Mouse (Mus musculus): ENCODE measurements around the gene Nuak2. TPM values are rescaled to one million over a fixed set of nuclear protein-coding genes. Genes with fewer than 3 reads are reported as not detected.
A peak's percentile ranks its signal among the peaks of the same experiment; 100 is the strongest.
"Not testable (repeated sequence)": the region's sequence is repeated elsewhere in the genome, so short reads cannot be mapped to it uniquely, and the experiment has no call there.

Nuak2 gene
- polyA plus RNA-seq, 1 experiment from 2014 or later: 2.2 TPM

DNA sequence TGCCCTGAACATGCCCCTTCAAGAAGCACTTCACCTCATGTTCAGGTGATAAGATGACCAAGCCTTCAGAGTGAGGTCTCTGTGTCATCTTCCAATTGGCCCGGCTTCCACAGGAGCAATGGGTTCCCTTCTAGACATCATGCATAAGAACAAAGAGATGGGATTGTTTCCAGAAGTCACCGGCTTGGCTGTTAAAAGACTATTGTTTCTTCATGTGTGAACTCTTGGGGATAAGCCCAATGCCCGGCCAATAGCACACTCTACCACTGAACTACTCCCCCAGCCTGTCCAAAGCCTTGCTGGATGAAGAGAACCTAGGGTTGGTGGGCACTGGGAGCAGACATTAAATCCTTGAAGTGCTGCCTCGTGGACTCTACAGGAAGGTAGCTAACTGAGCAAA lies 29.6 kb downstream of the Nuak2 start:
- Histone ChIP-seq H3K27me3 (no peaks in the 10 kb centered on the region), H3K27ac (no peak overlapping the region)

GRCm38 (mm10) chr1:132346134-132346851 lies 30.4 kb downstream of the Nuak2 start:
- no peak overlapping the region for H3K4me3 ChIP-seq
- no peak overlapping the region for H3K9ac ChIP-seq
- no peaks in the 10 kb centered on the region for H3K36me3 ChIP-seq
- H3K9me3 ChIP-seq: peaks cover 5% of the 10 kb centered on the region; the same call in 1 of the 2 replicates
- H3K27ac ChIP-seq: no peak overlapping the region
- H3K4me2 ChIP-seq: no peak overlapping the region
- no peaks in the 10 kb centered on the region for H3K27me3 ChIP-seq
- 89% methylated on average over 12 of the region's 12 CpGs for WGBS
- no peaks in the 10 kb centered on the region for H3K4me1 ChIP-seq
- 0 out of 2 replicates have a peak, but pooled peaks have one; percentile 5 for ATAC-seq (ENCODE audit: insufficient number of reproducible peaks, insufficient read depth, low FRiP score, low TSS enrichment, low read depth)

More for the DNA sequence above, 29.6 kb downstream of the Nuak2 start:
- 82% methylated on average over 4 of the region's 4 CpGs for WGBS
- Histone ChIP-seq H3K9ac (no peak overlapping the region), H3K4me3 (no peak overlapping the region), H3K36me3 (no peaks in the 10 kb centered on the region), H3K9me3 (no peaks in the 10 kb centered on the region), H3K4me1 (no peaks in the 10 kb centered on the region), H3K4me2 (no peak overlapping the region)
- no peak for ATAC-seq (ENCODE audit: insufficient number of reproducible peaks, insufficient read depth, low FRiP score, low TSS enrichment, low read depth)

GRCm38 (mm10) chr1:132346951-132347350 lies 31.0 kb downstream of the Nuak2 start:
- H3K4me3 ChIP-seq: no peak overlapping the region
- no peaks in the 10 kb centered on the region for H3K4me1 ChIP-seq
- no peaks in the 10 kb centered on the region for H3K36me3 ChIP-seq
- H3K27me3 ChIP-seq: no peaks in the 10 kb centered on the region
- H3K9ac ChIP-seq: no peak overlapping the region
- H3K27ac ChIP-seq: no peak overlapping the region
- no peak overlapping the region for H3K4me2 ChIP-seq
- peaks cover 5% of the 10 kb centered on the region; the same call in 1 of the 2 replicates for H3K9me3 ChIP-seq
- no peak for ATAC-seq (ENCODE audit: insufficient number of reproducible peaks, insufficient read depth, low FRiP score, low TSS enrichment, low read depth)

- no peaks in the 10 kb centered on the region for H3K4me1 ChIP-seq
- WGBS: 81% methylated on average over 5 of the region's 5 CpGs
- H3K27ac ChIP-seq: no peak overlapping the region
- H3K9me3 ChIP-seq: peaks cover 5% of the 10 kb centered on the region; the same call in 1 of the 2 replicates
- H3K4me3 ChIP-seq: no peak overlapping the region
- ATAC-seq (ENCODE audit: insufficient number of reproducible peaks, insufficient read depth, low FRiP score, low TSS enrichment, low read depth): no peak
- H3K4me2 ChIP-seq: no peak overlapping the region
- H3K27me3 ChIP-seq: no peaks in the 10 kb centered on the region
- H3K9ac ChIP-seq: no peak overlapping the region
- no peaks in the 10 kb centered on the region for H3K36me3 ChIP-seq
Measured at GRCm38 (mm10) chr1:132348401-132348800, 32.5 kb downstream of the Nuak2 start.

GRCm38 (mm10) chr1:132349049-132349448 lies 33.1 kb downstream of the Nuak2 start:
- not testable (repeated sequence) for ATAC-seq (ENCODE audit: insufficient number of reproducible peaks, insufficient read depth, low FRiP score, low TSS enrichment, low read depth)

DNA sequence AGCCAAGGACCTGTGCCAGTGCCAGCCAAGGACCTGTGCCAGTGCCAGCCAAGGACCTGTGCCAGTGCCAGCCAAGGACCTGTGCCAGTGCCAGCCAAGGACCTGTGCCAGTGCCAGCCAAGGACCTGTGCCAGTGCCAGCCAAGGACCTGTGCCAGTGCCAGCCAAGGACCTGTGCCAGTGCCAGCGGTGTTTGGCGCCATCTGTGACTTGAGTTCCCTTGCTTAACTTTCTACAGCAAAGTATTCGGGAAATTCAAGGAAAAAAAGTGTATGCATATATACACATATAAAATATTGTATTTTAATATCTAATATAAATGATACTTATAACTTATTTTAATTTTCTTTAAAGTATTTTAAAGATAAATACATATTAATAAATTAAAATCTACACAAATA lies 33.7 kb downstream of the Nuak2 start:
- H3K9me3 ChIP-seq, H3K4me3 ChIP-seq: not testable (repeated sequence)
- 100% methylated on average over 3 of the region's 3 CpGs for WGBS

More at GRCm38 (mm10) chr1:132349049-132349448, 33.1 kb downstream of the Nuak2 start:
- H3K27me3 ChIP-seq, H3K4me1 ChIP-seq, H3K36me3 ChIP-seq, H3K27ac ChIP-seq, H3K4me2 ChIP-seq, H3K4me3 ChIP-seq, H3K9me3 ChIP-seq, H3K9ac ChIP-seq: not testable (repeated sequence)

GRCm38 (mm10) chr1:132351058-132351457 lies 35.1 kb downstream of the Nuak2 start:
- H3K4me3 ChIP-seq: no peak overlapping the region
- no peak for ATAC-seq (ENCODE audit: insufficient number of reproducible peaks, insufficient read depth, low FRiP score, low TSS enrichment, low read depth)

More for the DNA sequence above, 33.7 kb downstream of the Nuak2 start:
- H3K9ac ChIP-seq; H3K36me3 ChIP-seq; ATAC-seq (ENCODE audit: insufficient number of reproducible peaks, insufficient read depth, low FRiP score, low TSS enrichment, low read depth); H3K27me3 ChIP-seq; H3K27ac ChIP-seq; H3K4me1 ChIP-seq; H3K4me2 ChIP-seq: not testable (repeated sequence)

GRCm38 (mm10) chr1:132353389-132353788 lies 37.5 kb downstream of the Nuak2 start:
- peaks cover 5% of the 10 kb centered on the region; the same call in 1 of the 2 replicates for H3K9me3 ChIP-seq
- peaks cover 15% of the 10 kb centered on the region for H3K36me3 ChIP-seq
- WGBS: 75% methylated on average over 5 of the region's 5 CpGs
- peaks cover 9% of the 10 kb centered on the region for H3K4me1 ChIP-seq
- H3K4me2 ChIP-seq: no peak overlapping the region
- ATAC-seq (ENCODE audit: insufficient number of reproducible peaks, insufficient read depth, low FRiP score, low TSS enrichment, low read depth): no peak
- H3K27ac ChIP-seq: no peak overlapping the region
- H3K4me3 ChIP-seq: no peak overlapping the region
- H3K9ac ChIP-seq: no peak overlapping the region
- no peaks in the 10 kb centered on the region for H3K27me3 ChIP-seq

More at GRCm38 (mm10) chr1:132351058-132351457, 35.1 kb downstream of the Nuak2 start:
- H3K4me1 ChIP-seq: peaks cover 5% of the 10 kb centered on the region; the same call in 1 of the 2 replicates
- 96% methylated on average over 4 of the region's 4 CpGs for WGBS
- no peak overlapping the region for H3K27ac ChIP-seq
- H3K9ac ChIP-seq: no peak overlapping the region
- no peaks in the 10 kb centered on the region for H3K27me3 ChIP-seq
- peaks cover 5% of the 10 kb centered on the region; the same call in 1 of the 2 replicates for H3K9me3 ChIP-seq
- no peak overlapping the region for H3K4me2 ChIP-seq
- H3K36me3 ChIP-seq: no peaks in the 10 kb centered on the region

DNA sequence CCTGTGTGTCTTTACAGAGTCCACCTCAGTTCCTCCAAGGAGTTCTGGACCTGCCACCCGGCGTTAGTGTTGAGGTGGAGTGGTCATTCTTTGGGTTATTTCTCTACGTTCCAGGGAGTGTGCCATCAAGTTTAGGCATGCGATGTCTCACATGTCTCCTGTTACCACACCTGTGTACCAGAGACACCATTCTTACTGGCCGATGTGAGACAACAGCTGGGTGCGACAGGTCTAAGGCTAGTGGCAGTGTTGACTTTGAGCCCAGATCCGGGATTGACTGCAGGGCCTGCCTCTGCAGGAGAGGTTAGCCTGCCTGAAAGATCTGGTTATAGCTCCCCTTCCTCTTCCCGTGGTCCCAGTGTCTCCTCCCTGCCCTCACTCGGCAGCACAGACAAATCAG lies 38.3 kb downstream of the Nuak2 start:
- ATAC-seq (ENCODE audit: insufficient number of reproducible peaks, insufficient read depth, low FRiP score, low TSS enrichment, low read depth): no peak
- Histone ChIP-seq H3K36me3 (peaks cover 23% of the 10 kb centered on the region), H3K4me3 (no peak overlapping the region), H3K4me2 (no peak overlapping the region), H3K27me3 (no peaks in the 10 kb centered on the region), H3K4me1 (peaks cover 9% of the 10 kb centered on the region), H3K9ac (no peak overlapping the region), H3K9me3 (peaks cover 5% of the 10 kb centered on the region; the same call in 1 of the 2 replicates), H3K27ac (no peak overlapping the region)
- WGBS: 75% methylated on average over 9 of the region's 9 CpGs

DNA sequence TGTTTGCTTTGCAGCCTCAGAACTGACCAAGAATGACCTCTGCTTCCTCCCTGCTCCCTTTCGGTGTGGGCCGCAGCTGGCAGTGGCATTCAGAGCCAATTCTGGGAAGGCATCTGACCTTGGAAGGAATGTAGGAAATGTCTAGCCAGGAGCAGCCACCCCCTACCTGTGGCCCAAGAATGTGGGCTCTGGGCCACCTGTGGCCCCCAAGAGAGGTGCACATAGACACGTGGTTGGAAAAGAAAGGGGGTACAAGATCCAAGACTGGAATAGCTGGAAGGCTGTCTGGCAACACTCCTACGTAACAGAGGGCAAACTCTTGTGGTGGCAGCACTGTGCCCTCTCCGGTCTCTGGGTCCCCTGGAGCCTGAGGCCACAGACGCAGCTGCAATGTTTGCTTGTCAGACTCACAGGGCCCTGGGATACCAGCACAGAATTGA lies 39.3 kb downstream of the Nuak2 start:
- peaks cover 33% of the 10 kb centered on the region for H3K36me3 ChIP-seq
- H3K27ac ChIP-seq: no peak overlapping the region
- no peak overlapping the region for H3K4me2 ChIP-seq
- H3K27me3 ChIP-seq: no peaks in the 10 kb centered on the region
- peaks cover 9% of the 10 kb centered on the region for H3K4me1 ChIP-seq
- 50% methylated on average over 6 of the region's 6 CpGs for WGBS
- no peak overlapping the region for H3K4me3 ChIP-seq
- H3K9ac ChIP-seq: no peak overlapping the region
- ATAC-seq (ENCODE audit: insufficient number of reproducible peaks, insufficient read depth, low FRiP score, low TSS enrichment, low read depth): no peak
- H3K9me3 ChIP-seq: peaks cover 5% of the 10 kb centered on the region; the same call in 1 of the 2 replicates

DNA sequence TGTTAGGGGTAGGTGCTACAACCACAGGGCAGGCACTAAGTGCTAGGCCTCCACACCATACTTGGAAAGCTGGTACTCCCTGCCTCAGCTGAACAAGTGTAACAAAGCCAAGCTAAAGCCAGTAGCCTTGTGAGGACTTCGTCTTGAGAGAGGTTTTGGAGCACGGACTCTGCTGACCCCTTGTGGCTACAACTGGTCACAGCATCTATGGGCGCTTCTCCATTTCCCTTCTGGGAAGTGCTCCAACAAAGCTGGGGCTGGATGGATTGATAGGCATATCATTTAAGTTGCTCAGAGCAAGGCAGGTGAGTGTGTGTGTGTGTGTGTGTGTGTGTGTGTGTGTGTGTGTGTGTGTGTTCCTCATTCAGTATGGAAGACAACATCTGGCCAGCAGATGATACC lies 39.9 kb downstream of the Nuak2 start:
- Histone ChIP-seq H3K9me3 (peaks cover 3% of the 10 kb centered on the region; the same call in 1 of the 2 replicates), H3K4me3 (no peak overlapping the region), H3K9ac (no peak overlapping the region), H3K27me3 (no peaks in the 10 kb centered on the region), H3K27ac (no peak overlapping the region), H3K4me1 (peaks cover 9% of the 10 kb centered on the region), H3K4me2 (no peak overlapping the region), H3K36me3 (peaks cover 39% of the 10 kb centered on the region)
- peak; percentile 29; the same call in 1 of the 2 replicates for ATAC-seq (ENCODE audit: insufficient number of reproducible peaks, insufficient read depth, low FRiP score, low TSS enrichment, low read depth)
- 0% methylated on average over 3 of the region's 3 CpGs for WGBS

- peaks cover 48% of the 10 kb centered on the region for H3K36me3 ChIP-seq
- H3K4me2 ChIP-seq: no peak overlapping the region
- H3K9ac ChIP-seq: 0 out of 2 replicates have a peak overlapping the region, but pooled peaks have one; percentile 6
- WGBS: 68% methylated on average over 1 of the region's 1 CpGs
- H3K27ac ChIP-seq: peak overlapping the region; percentile 39; the same call in 1 of the 2 replicates
- H3K4me3 ChIP-seq: no peak overlapping the region
- H3K27me3 ChIP-seq: no peaks in the 10 kb centered on the region
- no peaks in the 10 kb centered on the region for H3K9me3 ChIP-seq
- H3K4me1 ChIP-seq: peaks cover 9% of the 10 kb centered on the region
- ATAC-seq (ENCODE audit: insufficient number of reproducible peaks, insufficient read depth, low FRiP score, low TSS enrichment, low read depth): no peak
Measured at GRCm38 (mm10) chr1:132356841-132357240, 40.9 kb downstream of the Nuak2 start.
